Mouse (Mus musculus) T-helper 1 cell (primary cell): ENCODE data around the gene Olfr714.
"Not testable (repeated sequence)": the region's sequence is repeated elsewhere in the genome, so short reads cannot be mapped to it uniquely, and the experiment has no call there.

Experiments used
- in situ Hi-C: fragments of 300-600 bp; cut with MboI, MseI; formaldehyde crosslinking; loops from one replicate; pipeline ENCODE4 v1.15.1; 2025; ENCODE audit warnings: high pct_unique_total_duplicates

Olfr714 gene

GRCm38 (mm10) chr7:107070681-107071080 is at the start of gene Olfr714:
Gene Olfr714, plus strand, starts transcription at chr7:107070981.
- in situ Hi-C loops, result no loop called here

- in situ Hi-C loops, result no loop called here
Observed at GRCm38 (mm10) chr7:107030874-107031273, 39.9 kb upstream of the Olfr714 start, which contains the start of gene Olfr713. Gene Olfr713, plus strand, starts transcription at chr7:107031174.

- in situ Hi-C loops, result no loop called here
Observed at GRCm38 (mm10) chr7:107039934-107040563, 30.7 kb upstream of the Olfr714 start.

- in situ Hi-C loops, result no loop called here
Observed at GRCm38 (mm10) chr7:107043136-107043535, 27.6 kb upstream of the Olfr714 start.

GRCm38 (mm10) chr7:107044407-107044806 is 26.4 kb upstream of the Olfr714 start:
- in situ Hi-C loops, result no loop called here

GRCm38 (mm10) chr7:107045833-107046232 is 24.9 kb upstream of the Olfr714 start:
- in situ Hi-C loops, result loop anchor here (5.0 kb wide), 1 partner anchor 79 kb away; no protein-coding TSS in a partner anchor

- in situ Hi-C loops, result loop anchor here (5.0 kb wide), 1 partner anchor 80 kb away; no protein-coding TSS in a partner anchor
Observed at GRCm38 (mm10) chr7:107047578-107047977, 23.2 kb upstream of the Olfr714 start.

GRCm38 (mm10) chr7:107092920-107093319 is 22.1 kb downstream of the Olfr714 start, which contains the start of gene Olfr17:
Gene Olfr17, plus strand, starts transcription at chr7:107093220.
- in situ Hi-C loops, result no loop called here

GRCm38 (mm10) chr7:107110269-107110668 is 39.5 kb downstream of the Olfr714 start, which contains the start of gene Olfr715b:
Gene Olfr715b, minus strand, starts transcription at chr7:107110369.
- in situ Hi-C loops, result not testable (repeated sequence)
